Mouse (Mus musculus) right cerebral cortex, postnatal 14 days (tissue): ENCODE data around the gene Fkbp2.
"Not testable (repeated sequence)": the region's sequence is repeated elsewhere in the genome, so short reads cannot be mapped to it uniquely, and the experiment has no call there.

ENCODE experiments used
- DNase-seq: peaks from one replicate; pipeline ENCODE4 v3.0.0; 2022

The Fkbp2 gene

GRCm38 (mm10) chr19:6980381-6981093 lies at the start of gene Fkbp2:
Gene Fkbp2, minus strand, starts transcription at chr19:6980501.
- DNase-seq, result peak; percentile 98

- DNase-seq, result peak; percentile 39
These were observed 49.2 kb upstream of the Fkbp2 start for GRCm38 (mm10) chr19:7029531-7029930.

- DNase-seq, result no peak
These were observed 39.9 kb upstream of the Fkbp2 start for GRCm38 (mm10) chr19:7020224-7020641.

GRCm38 (mm10) chr19:7019191-7019590 lies 38.9 kb upstream of the Fkbp2 start, which contains the start of gene Fermt3:
Gene Fermt3, minus strand, starts transcription at chr19:7019469.
- peak; percentile 33 for DNase-seq

GRCm38 (mm10) chr19:7018546-7018945 lies 38.2 kb upstream of the Fkbp2 start:
- no peak for DNase-seq

- no peak for DNase-seq
These were observed 37.5 kb upstream of the Fkbp2 start for GRCm38 (mm10) chr19:7017541-7018457.

- DNase-seq, result no peak
These were observed 34.3 kb upstream of the Fkbp2 start for GRCm38 (mm10) chr19:7014481-7015135.

GRCm38 (mm10) chr19:7013984-7014383 lies 33.7 kb upstream of the Fkbp2 start:
- no peak for DNase-seq

- no peak for DNase-seq
These were observed 32.1 kb upstream of the Fkbp2 start for GRCm38 (mm10) chr19:7012426-7012825.

GRCm38 (mm10) chr19:7006892-7007593 lies 26.7 kb upstream of the Fkbp2 start:
- DNase-seq, result no peak

GRCm38 (mm10) chr19:6999360-7000063 lies 19.2 kb upstream of the Fkbp2 start:
- no peak for DNase-seq

GRCm38 (mm10) chr19:6997721-6998290 lies 17.5 kb upstream of the Fkbp2 start:
- DNase-seq, result no peak

- peak; percentile 72 for DNase-seq
These were observed 15.7 kb upstream of the Fkbp2 start, which contains the start of the genes Nudt22 and Trpt1 for GRCm38 (mm10) chr19:6996006-6996405. Gene Nudt22, minus strand, starts transcription at chr19:6996117. Gene Trpt1, plus strand, starts transcription at chr19:6996131.

- no peak for DNase-seq
These were observed 15.1 kb upstream of the Fkbp2 start for GRCm38 (mm10) chr19:6995255-6995991.

GRCm38 (mm10) chr19:6994489-6994888 lies 14.2 kb upstream of the Fkbp2 start:
- DNase-seq, result no peak

- DNase-seq, result no peak
These were observed 13.7 kb upstream of the Fkbp2 start for GRCm38 (mm10) chr19:6994002-6994401.

GRCm38 (mm10) chr19:6993011-6993770 lies 12.9 kb upstream of the Fkbp2 start:
- no peak for DNase-seq

- peak; percentile 94 for DNase-seq
These were observed 11.9 kb upstream of the Fkbp2 start, which contains the start of gene Dnajc4 for GRCm38 (mm10) chr19:6992011-6992858. Gene Dnajc4, minus strand, starts transcription at chr19:6992572.

- not testable (repeated sequence) for DNase-seq
These were observed 10.9 kb upstream of the Fkbp2 start for GRCm38 (mm10) chr19:6991166-6991565.
